Mouse (Mus musculus) lung, embryonic 14.5 days (tissue): ENCODE data around the gene Klhl25. TPM values are rescaled to one million over a fixed set of nuclear protein-coding genes. Genes with fewer than 3 reads are reported as not detected.

ENCODE experiments used
- ATAC-seq: fragments of 200-750 bp; cut with Nextera tagmentation; 2 replicates; pipeline ENCODE4 v1.8.0; 2017; ENCODE audit warnings: mild to moderate bottlenecking, moderate TSS enrichment, moderate library complexity; ENCODE audit not compliant: insufficient read depth
- DNase-seq: peaks from one replicate; pipeline ENCODE4 v3.0.0-alpha.2; 2015
- H3K27ac ChIP-seq: fragments of 300-500 bp; sonication (generic); 2 replicates; pipeline ENCODE4 v1.5.1; 2014; ENCODE audit warnings: low read depth, mild to moderate bottlenecking, moderate library complexity
- H3K27me3 ChIP-seq: fragments of 300-500 bp; sonication (generic); 2 replicates; pipeline ENCODE4 v1.6.1; 2014; ENCODE audit warnings: low read length, control low read depth; ENCODE audit not compliant: insufficient read depth
- H3K36me3 ChIP-seq: fragments of 300-500 bp; sonication (generic); 2 replicates; pipeline ENCODE4 v1.6.1; 2014; ENCODE audit warnings: control low read depth; ENCODE audit not compliant: insufficient read depth
- H3K4me1 ChIP-seq: fragments of 300-500 bp; sonication (generic); 2 replicates; pipeline ENCODE4 v1.6.1; 2014; ENCODE audit warnings: antibody characterized with exemption, control low read depth; ENCODE audit not compliant: insufficient read depth
- H3K4me2 ChIP-seq: fragments of 300-500 bp; sonication (generic); 2 replicates; pipeline ENCODE4 v1.6.1; 2014; ENCODE audit warnings: mild to moderate bottlenecking
- H3K4me3 ChIP-seq: fragments of 300-500 bp; sonication (generic); 2 replicates; pipeline ENCODE4 v1.5.1; 2014; ENCODE audit warnings: low read depth, low read length
- H3K9ac ChIP-seq: fragments of 300-500 bp; sonication (generic); 2 replicates; pipeline ENCODE4 v1.6.1; 2014
- H3K9me3 ChIP-seq: fragments of 300-500 bp; sonication (generic); 2 replicates; pipeline ENCODE4 v1.6.1; 2016; ENCODE audit warnings: low read depth, low read length, control low read depth
- CTCF ChIP-seq: IDR thresholded peaks from 2 replicates; pipeline ENCODE4 v1.5.1; 2016; ENCODE audit warnings: antibody characterized with exemption, low read depth
- WGBS: fragments of 180-500 bp; shearing (Covaris S2); extraction: QIAGEN DNeasy Blood & Tissue Kit; methylation state at CpG from one replicate; pipeline ENCODE4 v1.1.7; 2014; 5-methylcytosine and 5-hydroxymethylcytosine counted together
- polyA plus RNA-seq: library from polyadenylated mRNA; unstranded; fragments of >200 nt; fragmentation: Nextera tagmentation; extraction: Ambion mirVana; gene quantifications from 2 replicates; pipeline ENCODE4 v1.2.1, GENCODE M21; 2014

Klhl25 gene
- polyA plus RNA-seq, 1 experiment from 2014 or later: 18.6 TPM

DNA sequence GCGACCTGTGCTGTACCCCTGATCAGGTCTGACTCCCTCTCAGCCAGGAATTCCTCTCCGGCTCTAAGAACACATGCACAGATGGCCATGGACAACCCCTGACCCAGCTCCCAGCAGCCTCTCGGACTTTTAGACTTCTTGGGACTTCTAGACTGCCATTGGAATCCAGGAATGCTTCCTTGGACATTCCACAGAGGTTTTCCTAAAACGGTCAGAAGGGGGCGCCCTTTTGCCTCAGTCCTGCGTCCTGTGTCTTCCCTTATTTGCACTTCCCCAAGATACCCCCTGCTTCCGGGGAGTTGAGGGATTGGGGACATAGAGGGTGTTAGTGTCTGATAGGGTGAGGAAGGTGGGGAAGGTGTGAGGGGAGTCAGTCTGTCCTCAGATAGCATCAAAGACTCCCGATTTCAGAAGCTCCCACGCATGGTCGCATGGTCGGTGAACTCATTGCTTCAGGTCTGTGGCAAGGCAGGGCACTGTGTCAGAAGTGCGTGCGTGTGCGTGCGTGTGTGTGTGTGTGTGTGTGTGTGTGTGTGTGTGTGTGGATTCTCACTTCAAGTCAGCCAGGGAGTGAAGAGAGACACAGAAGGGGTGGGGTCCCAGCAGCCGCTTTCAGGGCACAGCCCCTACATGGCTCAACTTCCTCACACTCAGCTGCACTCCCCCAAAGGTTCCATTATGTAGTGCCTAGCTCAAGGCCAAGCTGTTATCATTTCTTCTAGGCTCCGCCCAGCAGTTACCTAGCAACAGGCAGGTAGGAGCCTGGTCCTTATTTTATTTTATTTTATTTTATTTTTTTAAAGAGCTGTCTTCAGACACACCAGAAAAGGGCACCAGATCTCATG is 40.4 kb upstream of the Klhl25 start:
- 64% methylated on average over 17 of the region's 17 CpGs for WGBS
- Histone ChIP-seq H3K4me1 (peaks cover 4% of the 10 kb centered on the region; the same call in 1 of the 2 replicates), H3K4me3 (no peak overlapping the region), H3K27me3 (no peaks in the 10 kb centered on the region), H3K9ac (no peak overlapping the region), H3K9me3 (no peaks in the 10 kb centered on the region), H3K36me3 (no peaks in the 10 kb centered on the region), H3K27ac (no peak overlapping the region), H3K4me2 (no peak overlapping the region)
- peak; percentile 49 for DNase-seq
- peak; percentile 28; the same call in 1 of the 2 replicates for ATAC-seq
- TF ChIP-seq CTCF: peak; percentile 40

DNA sequence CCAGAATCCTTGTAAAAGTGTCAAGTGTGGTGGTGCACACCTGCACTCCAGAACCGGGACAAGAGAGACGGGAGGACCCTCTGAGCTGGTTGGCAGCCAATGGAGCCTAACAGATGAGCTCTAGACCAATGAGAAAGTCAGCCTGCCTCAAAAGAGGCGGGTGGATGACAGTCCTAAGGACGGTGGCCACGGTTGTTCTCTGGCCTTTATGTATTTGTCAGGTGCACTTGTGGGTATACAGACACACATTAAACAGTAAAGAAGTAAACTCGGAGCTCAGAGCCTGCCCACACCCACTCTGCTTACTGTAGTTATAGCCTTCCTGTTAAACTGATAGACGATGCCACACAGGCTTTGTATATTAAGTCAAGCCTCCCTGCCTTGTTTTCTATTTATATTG is 27.4 kb upstream of the Klhl25 start:
- ATAC-seq (no peak), DNase-seq (no peak)
- Histone ChIP-seq H3K27me3 (no peaks in the 10 kb centered on the region), H3K4me2 (no peak overlapping the region), H3K9ac (no peak overlapping the region), H3K27ac (no peak overlapping the region), H3K36me3 (no peaks in the 10 kb centered on the region), H3K4me1 (no peaks in the 10 kb centered on the region), H3K9me3 (no peaks in the 10 kb centered on the region), H3K4me3 (no peak overlapping the region)
- WGBS: 69% methylated on average over 7 of the region's 7 CpGs
- no peak for TF ChIP-seq CTCF

DNA sequence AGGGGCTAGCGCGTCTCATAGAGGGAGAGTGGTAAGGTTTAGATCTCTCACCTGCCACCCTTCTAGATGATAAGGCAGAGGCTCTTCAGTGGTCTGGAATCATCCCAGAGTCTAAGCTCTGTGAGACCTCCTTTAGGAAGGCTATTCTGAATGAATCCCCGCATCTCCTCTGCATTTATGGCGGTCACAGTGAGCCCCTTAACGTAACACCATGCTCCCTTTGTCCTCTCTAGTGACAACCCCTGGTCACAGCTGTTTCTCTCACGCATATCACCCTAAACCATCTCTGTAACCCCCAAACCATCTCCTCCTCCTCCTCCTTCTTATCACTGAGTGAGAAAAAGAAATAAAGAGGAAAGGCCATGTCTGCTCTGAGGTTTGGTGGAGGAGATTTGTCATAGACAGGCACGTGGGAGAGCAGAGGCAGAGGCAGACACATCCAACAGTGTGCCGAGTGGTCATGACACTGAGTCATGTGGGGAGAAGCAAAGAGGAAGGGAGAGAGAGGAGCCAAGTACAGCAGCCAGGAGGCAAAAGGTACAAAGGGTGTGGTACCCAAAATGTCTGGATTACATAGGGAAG is 25.9 kb upstream of the Klhl25 start:
- Histone ChIP-seq H3K27me3 (no peaks in the 10 kb centered on the region), H3K9me3 (no peaks in the 10 kb centered on the region), H3K4me2 (no peak overlapping the region), H3K36me3 (no peaks in the 10 kb centered on the region), H3K4me1 (no peaks in the 10 kb centered on the region), H3K4me3 (no peak overlapping the region), H3K9ac (no peak overlapping the region), H3K27ac (no peak overlapping the region)
- DNase-seq (no peak), ATAC-seq (no peak)
- TF ChIP-seq CTCF: no peak
- WGBS: 72% methylated on average over 8 of the region's 8 CpGs

DNA sequence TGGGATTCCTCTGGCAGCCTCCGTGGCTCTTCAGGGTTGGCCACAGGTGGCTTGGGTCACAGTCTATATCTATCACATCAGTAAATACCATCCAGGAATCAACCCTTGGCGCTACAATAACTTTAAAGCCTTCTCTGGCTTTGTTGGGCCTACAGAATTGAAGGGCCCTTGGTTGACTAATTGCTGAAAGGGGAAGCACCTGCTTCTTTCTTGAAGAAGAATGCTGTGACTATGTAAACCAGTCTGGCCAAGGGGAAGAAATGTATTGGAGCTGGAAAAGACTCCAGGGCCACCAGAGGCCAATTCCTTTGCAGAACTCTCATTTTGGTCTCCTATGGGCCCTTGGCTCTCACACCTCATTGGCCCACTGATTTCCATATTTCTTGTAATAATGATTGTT is 25.0 kb upstream of the Klhl25 start:
- DNase-seq (no peak), ATAC-seq (no peak)
- Histone ChIP-seq H3K4me3 (no peak overlapping the region), H3K9ac (no peak overlapping the region), H3K4me2 (no peak overlapping the region), H3K27me3 (no peaks in the 10 kb centered on the region), H3K36me3 (no peaks in the 10 kb centered on the region), H3K27ac (no peak overlapping the region), H3K4me1 (no peaks in the 10 kb centered on the region), H3K9me3 (no peaks in the 10 kb centered on the region)
- 65% methylated on average over 2 of the region's 2 CpGs for WGBS
- TF ChIP-seq CTCF: no peak

DNA sequence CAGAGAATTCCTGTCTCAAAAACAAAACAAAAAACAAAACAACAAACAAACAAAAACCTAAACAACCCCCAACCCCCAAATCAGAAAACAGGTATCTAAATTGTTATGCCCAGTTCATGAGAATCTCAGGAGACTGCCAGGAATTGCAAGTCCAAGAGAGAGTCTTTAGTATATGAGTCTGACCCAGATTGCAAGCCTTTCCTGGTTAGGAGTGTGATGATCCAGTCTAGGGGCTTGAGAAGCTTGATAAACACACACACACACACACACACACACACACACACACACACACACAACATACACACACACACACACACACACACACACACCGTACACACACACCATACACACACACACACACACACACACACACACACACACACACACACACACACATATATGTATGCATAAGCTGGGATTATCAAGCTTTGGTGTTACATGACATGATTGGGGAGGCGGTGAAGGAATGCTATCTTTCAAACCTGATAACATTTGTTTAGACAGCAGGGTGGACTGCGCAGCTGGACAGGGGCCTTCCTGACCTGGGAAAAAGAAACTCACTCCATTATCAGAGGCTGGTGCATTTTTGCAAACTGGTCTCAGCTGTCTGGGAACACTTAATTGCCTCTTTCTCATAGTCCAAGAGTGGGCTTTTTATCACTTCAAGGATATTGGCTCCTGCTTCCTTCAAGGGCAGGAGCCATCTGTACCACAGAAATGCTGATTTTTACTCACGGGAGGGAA is 21.6 kb upstream of the Klhl25 start:
- no peak overlapping the region for H3K9ac ChIP-seq
- ATAC-seq: peak; percentile 53; the same call in 1 of the 2 replicates
- DNase-seq: peak; percentile 44

DNA sequence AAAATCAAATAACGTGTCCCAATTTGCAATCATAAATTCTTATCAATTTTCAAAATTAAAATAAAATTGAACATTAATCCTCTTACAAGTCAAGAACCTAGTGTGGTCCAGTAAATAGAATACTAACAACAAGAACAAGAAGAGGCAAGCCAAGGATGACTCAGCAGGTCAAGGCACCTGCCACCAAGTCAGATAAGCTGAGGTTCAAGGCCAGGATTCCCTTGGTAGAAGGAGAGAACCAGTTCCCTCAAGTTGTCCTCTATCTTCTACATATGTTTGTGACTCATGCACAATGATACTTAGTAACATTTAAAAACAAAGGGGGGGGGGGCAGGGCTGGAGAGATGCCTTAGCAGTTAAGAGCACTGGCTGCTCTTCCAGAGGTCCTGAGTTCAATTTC is 20.8 kb upstream of the Klhl25 start:
- no peak overlapping the region for H3K27ac ChIP-seq
- no peak overlapping the region for H3K4me3 ChIP-seq
- TF ChIP-seq CTCF: no peak
- WGBS: 82% methylated on average over 1 of the region's 1 CpGs
- H3K9me3 ChIP-seq: no peaks in the 10 kb centered on the region
- no peaks in the 10 kb centered on the region for H3K36me3 ChIP-seq
- H3K4me1 ChIP-seq: no peaks in the 10 kb centered on the region
- no peaks in the 10 kb centered on the region for H3K27me3 ChIP-seq
- H3K4me2 ChIP-seq: no peak overlapping the region
- no peak for ATAC-seq
- no peak for DNase-seq
- no peak overlapping the region for H3K9ac ChIP-seq

More for the DNA sequence above, 21.6 kb upstream of the Klhl25 start:
- H3K36me3 ChIP-seq: no peaks in the 10 kb centered on the region
- no peaks in the 10 kb centered on the region for H3K4me1 ChIP-seq
- no peaks in the 10 kb centered on the region for H3K9me3 ChIP-seq
- no peak for TF ChIP-seq CTCF
- 16% methylated on average over 3 of the region's 4 CpGs for WGBS
- H3K4me3 ChIP-seq: no peak overlapping the region
- no peak overlapping the region for H3K4me2 ChIP-seq
- no peak overlapping the region for H3K27ac ChIP-seq
- no peaks in the 10 kb centered on the region for H3K27me3 ChIP-seq

DNA sequence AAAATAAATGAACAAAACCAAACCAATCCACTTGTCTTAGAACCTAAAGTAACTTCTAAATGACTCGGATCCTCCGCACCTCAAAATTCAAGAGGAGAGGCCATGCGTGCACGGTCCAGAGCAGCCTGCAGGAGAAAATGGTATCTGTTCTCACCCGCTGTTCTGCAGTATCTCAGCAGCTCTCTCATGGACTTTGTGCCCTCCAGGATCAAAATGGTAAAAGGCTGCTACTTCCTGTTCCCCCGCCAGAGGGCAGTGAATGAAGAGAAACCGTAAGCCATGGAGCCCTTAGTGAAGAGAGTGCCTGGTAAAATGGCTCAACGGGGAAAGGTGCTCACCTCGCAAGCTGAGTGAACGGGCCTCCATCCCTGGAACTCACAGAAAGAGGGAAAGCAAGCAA is 20.3 kb upstream of the Klhl25 start:
- 24% methylated on average over 10 of the region's 10 CpGs for WGBS
- H3K9me3 ChIP-seq: no peaks in the 10 kb centered on the region
- H3K4me3 ChIP-seq: no peak overlapping the region
- no peak overlapping the region for H3K4me2 ChIP-seq
- peak; percentile 82 for TF ChIP-seq CTCF
- no peak overlapping the region for H3K9ac ChIP-seq
- H3K27ac ChIP-seq: no peak overlapping the region
- no peaks in the 10 kb centered on the region for H3K4me1 ChIP-seq
- no peaks in the 10 kb centered on the region for H3K27me3 ChIP-seq
- peak; percentile 54 for ATAC-seq
- no peaks in the 10 kb centered on the region for H3K36me3 ChIP-seq
- peak; percentile 87 for DNase-seq
